Mouse (Mus musculus): ENCODE results near the gene Ppfibp1. TPM values are rescaled to one million over a fixed set of nuclear protein-coding genes. Genes with fewer than 3 reads are reported as not detected.

Gene Ppfibp1
- 16.5 and 17.5 TPM in 2 replicates for polyA plus RNA-seq (2016; fragmentation: Nextera tagmentation; extraction: Ambion mirVana)

GRCm38 (mm10) chr6:146887958-146888659 is at the start of gene Ppfibp1:
TSS of gene Ppfibp1 (plus strand) at chr6:146888487.
- H3K4me1 ChIP-seq = peaks cover 32% of the 10 kb centered on the region
- peak within 1 kb of the TSS; percentile 85 for H3K9ac ChIP-seq
- no peaks in the 10 kb centered on the region for H3K36me3 ChIP-seq
- ATAC-seq = peak; percentile 98
- 3% methylated on average over 78 of the region's 80 CpGs for WGBS (ENCODE audit: insufficient replicate concordance)
- peak within 1 kb of the TSS; percentile 79 for H3K4me3 ChIP-seq
- peak within 1 kb of the TSS; percentile 70 for H3K27ac ChIP-seq
- peaks cover 7% of the 10 kb centered on the region; the same call in 1 of the 2 replicates for H3K27me3 ChIP-seq (replicated peaks)
- H3K4me2 ChIP-seq = peak within 1 kb of the TSS; percentile 96
- no peaks in the 10 kb centered on the region for H3K9me3 ChIP-seq (replicated peaks)

- no peak overlapping the region for H3K27ac ChIP-seq
- no peaks in the 10 kb centered on the region for H3K27me3 ChIP-seq (replicated peaks)
- no peak overlapping the region for H3K4me2 ChIP-seq
- 72% methylated on average over 4 of the region's 4 CpGs for WGBS (ENCODE audit: insufficient replicate concordance)
- H3K9me3 ChIP-seq (replicated peaks) = no peaks in the 10 kb centered on the region
- ATAC-seq = no peak
- no peaks in the 10 kb centered on the region for H3K36me3 ChIP-seq
- no peak overlapping the region for H3K9ac ChIP-seq
- H3K4me3 ChIP-seq = no peak overlapping the region
- H3K4me1 ChIP-seq = no peaks in the 10 kb centered on the region; the same call in 1 of the 2 replicates
These were observed 49.4 kb upstream of the Ppfibp1 start for GRCm38 (mm10) chr6:146838863-146839262.

GRCm38 (mm10) chr6:146844867-146845266 is 43.4 kb upstream of the Ppfibp1 start:
- ATAC-seq = no peak

GRCm38 (mm10) chr6:146845347-146845746 is 42.9 kb upstream of the Ppfibp1 start:
- ATAC-seq = no peak
- no peaks in the 10 kb centered on the region for H3K27me3 ChIP-seq (replicated peaks)
- H3K36me3 ChIP-seq = no peaks in the 10 kb centered on the region
- 61% methylated on average over 5 of the region's 5 CpGs for WGBS (ENCODE audit: insufficient replicate concordance)
- H3K9me3 ChIP-seq (replicated peaks) = no peaks in the 10 kb centered on the region
- H3K4me2 ChIP-seq = no peak overlapping the region
- H3K27ac ChIP-seq = no peak overlapping the region
- H3K4me3 ChIP-seq = no peak overlapping the region
- no peak overlapping the region for H3K9ac ChIP-seq
- peaks cover 28% of the 10 kb centered on the region for H3K4me1 ChIP-seq

More at GRCm38 (mm10) chr6:146844867-146845266, 43.4 kb upstream of the Ppfibp1 start:
- Histone ChIP-seq H3K4me2 (no peak overlapping the region), H3K4me1 (peaks cover 23% of the 10 kb centered on the region), H3K27me3 (replicated peaks) (no peaks in the 10 kb centered on the region), H3K27ac (no peak overlapping the region), H3K9me3 (replicated peaks) (no peaks in the 10 kb centered on the region), H3K36me3 (no peaks in the 10 kb centered on the region), H3K9ac (no peak overlapping the region), H3K4me3 (no peak overlapping the region)
- WGBS (ENCODE audit: insufficient replicate concordance) = 56% methylated on average over 6 of the region's 6 CpGs

- no peaks in the 10 kb centered on the region for H3K9me3 ChIP-seq (replicated peaks)
- H3K4me3 ChIP-seq = no peak overlapping the region
- WGBS (ENCODE audit: insufficient replicate concordance) = 54% methylated on average over 15 of the region's 15 CpGs
- H3K4me2 ChIP-seq = no peak overlapping the region
- ATAC-seq = peak; percentile 34; the same call in 1 of the 2 replicates
- no peaks in the 10 kb centered on the region for H3K36me3 ChIP-seq
- peaks cover 35% of the 10 kb centered on the region for H3K4me1 ChIP-seq
- H3K9ac ChIP-seq = no peak overlapping the region
- H3K27me3 ChIP-seq (replicated peaks) = no peaks in the 10 kb centered on the region
- H3K27ac ChIP-seq = no peak overlapping the region
These were observed 42.1 kb upstream of the Ppfibp1 start for GRCm38 (mm10) chr6:146845961-146846750.

GRCm38 (mm10) chr6:146847402-146847801 is 40.9 kb upstream of the Ppfibp1 start:
- Histone ChIP-seq H3K4me3 (no peak overlapping the region), H3K36me3 (no peaks in the 10 kb centered on the region), H3K4me1 (peaks cover 36% of the 10 kb centered on the region), H3K27ac (no peak overlapping the region), H3K9me3 (replicated peaks) (no peaks in the 10 kb centered on the region), H3K4me2 (no peak overlapping the region), H3K27me3 (replicated peaks) (no peaks in the 10 kb centered on the region), H3K9ac (no peak overlapping the region)
- no peak for ATAC-seq
- WGBS (ENCODE audit: insufficient replicate concordance) = 69% methylated on average over 3 of the region's 3 CpGs

GRCm38 (mm10) chr6:146848281-146848680 is 40.0 kb upstream of the Ppfibp1 start:
- Histone ChIP-seq H3K9ac (no peak overlapping the region), H3K36me3 (no peaks in the 10 kb centered on the region), H3K27ac (no peak overlapping the region), H3K9me3 (replicated peaks) (no peaks in the 10 kb centered on the region), H3K27me3 (replicated peaks) (no peaks in the 10 kb centered on the region), H3K4me1 (peaks cover 45% of the 10 kb centered on the region), H3K4me2 (no peak overlapping the region), H3K4me3 (no peak overlapping the region)
- WGBS (ENCODE audit: insufficient replicate concordance) = 71% methylated on average over 3 of the region's 3 CpGs
- ATAC-seq = no peak

GRCm38 (mm10) chr6:146850050-146850449 is 38.2 kb upstream of the Ppfibp1 start, which contains the start of gene Smco2:
TSS of gene Smco2 (plus strand) at chr6:146850104.
- peak; percentile 76; the same call in 1 of the 2 replicates for ATAC-seq
- Histone ChIP-seq H3K9me3 (replicated peaks) (no peaks in the 10 kb centered on the region), H3K36me3 (no peaks in the 10 kb centered on the region), H3K27ac (peak within 1 kb of the TSS; percentile 39; the same call in 1 of the 2 replicates), H3K27me3 (replicated peaks) (no peaks in the 10 kb centered on the region), H3K4me2 (peak within 1 kb of the TSS; percentile 43), H3K4me1 (peaks cover 48% of the 10 kb centered on the region), H3K9ac (no peak within 1 kb of the TSS), H3K4me3 (no peak within 1 kb of the TSS)
- 48% methylated on average over 4 of the region's 4 CpGs for WGBS (ENCODE audit: insufficient replicate concordance)

- 72% methylated on average over 3 of the region's 3 CpGs for WGBS (ENCODE audit: insufficient replicate concordance)
These were observed 36.4 kb upstream of the Ppfibp1 start for GRCm38 (mm10) chr6:146851916-146852315.

GRCm38 (mm10) chr6:146852739-146853138 is 35.5 kb upstream of the Ppfibp1 start:
- Histone ChIP-seq H3K27ac (no peak overlapping the region), H3K4me1 (peaks cover 35% of the 10 kb centered on the region), H3K9ac (no peak overlapping the region), H3K36me3 (no peaks in the 10 kb centered on the region), H3K4me3 (no peak overlapping the region), H3K4me2 (no peak overlapping the region), H3K9me3 (replicated peaks) (no peaks in the 10 kb centered on the region), H3K27me3 (replicated peaks) (no peaks in the 10 kb centered on the region)
- WGBS (ENCODE audit: insufficient replicate concordance) = 62% methylated on average over 4 of the region's 4 CpGs
- no peak for ATAC-seq

More at GRCm38 (mm10) chr6:146851916-146852315, 36.4 kb upstream of the Ppfibp1 start:
- H3K9ac ChIP-seq = no peak overlapping the region
- H3K36me3 ChIP-seq = no peaks in the 10 kb centered on the region
- H3K4me2 ChIP-seq = no peak overlapping the region
- no peak overlapping the region for H3K27ac ChIP-seq
- no peak for ATAC-seq
- no peak overlapping the region for H3K4me3 ChIP-seq
- no peaks in the 10 kb centered on the region for H3K27me3 ChIP-seq (replicated peaks)
- peaks cover 35% of the 10 kb centered on the region for H3K4me1 ChIP-seq
- H3K9me3 ChIP-seq (replicated peaks) = no peaks in the 10 kb centered on the region

GRCm38 (mm10) chr6:146855185-146855584 is 33.1 kb upstream of the Ppfibp1 start:
- peaks cover 25% of the 10 kb centered on the region for H3K4me1 ChIP-seq
- no peak overlapping the region for H3K27ac ChIP-seq
- H3K9ac ChIP-seq = no peak overlapping the region
- WGBS (ENCODE audit: insufficient replicate concordance) = 70% methylated on average over 9 of the region's 9 CpGs
- no peak overlapping the region for H3K4me3 ChIP-seq
- H3K27me3 ChIP-seq (replicated peaks) = no peaks in the 10 kb centered on the region
- peak; percentile 94 for ATAC-seq
- no peaks in the 10 kb centered on the region for H3K36me3 ChIP-seq
- no peaks in the 10 kb centered on the region for H3K9me3 ChIP-seq (replicated peaks)
- H3K4me2 ChIP-seq = no peak overlapping the region

- no peaks in the 10 kb centered on the region for H3K27me3 ChIP-seq (replicated peaks)
- no peaks in the 10 kb centered on the region for H3K9me3 ChIP-seq (replicated peaks)
- 84% methylated on average over 2 of the region's 2 CpGs for WGBS (ENCODE audit: insufficient replicate concordance)
- no peak overlapping the region for H3K27ac ChIP-seq
- H3K4me2 ChIP-seq = no peak overlapping the region
- no peaks in the 10 kb centered on the region for H3K36me3 ChIP-seq
- ATAC-seq = no peak
- no peak overlapping the region for H3K9ac ChIP-seq
- no peak overlapping the region for H3K4me3 ChIP-seq
- H3K4me1 ChIP-seq = peaks cover 15% of the 10 kb centered on the region
These were observed 30.9 kb upstream of the Ppfibp1 start for GRCm38 (mm10) chr6:146857386-146857785.

All from liver, embryonic 12.5 days (tissue).